Mouse (Mus musculus) ES-E14 (cell line): ENCODE data around the gene Sos2. TPM values are rescaled to one million over a fixed set of nuclear protein-coding genes. Genes with fewer than 3 reads are reported as not detected.

Source experiments
- DNase-seq: peaks from one replicate; pipeline ENCODE4 v3.0.0-alpha.2; 2013; ENCODE audit warnings: low read depth, low spot score
- H3K27ac ChIP-seq: 2 replicates; pipeline ENCODE4 v1.5.1; 2012; ENCODE audit warnings: low read depth, mild to moderate bottlenecking, low read length, moderate library complexity, mixed read lengths; ENCODE audit not compliant: poor library complexity, insufficient read depth, severe bottlenecking
- H3K36me3 ChIP-seq: 2 replicates; pipeline ENCODE4 v1.6.1; 2012; ENCODE audit warnings: mild to moderate bottlenecking, low read length, moderate library complexity, mixed read lengths; ENCODE audit not compliant: control insufficient read depth, poor library complexity, insufficient read depth, severe bottlenecking
- H3K4me1 ChIP-seq, 2 experiments: fragments of 150-350 bp in 1 of 2; sonication (generic) in 1 of 2; 2 replicates each; pipeline ENCODE4 v1.6.1; 2012; ENCODE audit warnings: low read length in 2 of 2, mild to moderate bottlenecking in 1 of 2, mixed read lengths in 1 of 2; ENCODE audit not compliant: control insufficient read depth in 2 of 2, insufficient read depth in 2 of 2, poor library complexity in 1 of 2
- H3K4me3 ChIP-seq, 2 experiments: fragments of 150-350 bp in 1 of 2; sonication (generic) in 1 of 2; 2 replicates each; pipeline ENCODE4 v1.5.1; 2012; ENCODE audit warnings: low read length in 2 of 2, low read depth in 1 of 2, mild to moderate bottlenecking in 1 of 2, mixed read lengths in 1 of 2; ENCODE audit not compliant: insufficient read depth in 1 of 2, poor library complexity in 1 of 2, severe bottlenecking in 1 of 2
- H3K9ac ChIP-seq: 2 replicates; pipeline ENCODE4 v1.6.1; 2012; ENCODE audit warnings: low read depth, mild to moderate bottlenecking, low read length, mixed read lengths; ENCODE audit not compliant: poor library complexity, insufficient read depth, severe bottlenecking
- H3K9me3 ChIP-seq: fragments of 150-350 bp; sonication (generic); 2 replicates; pipeline ENCODE4 v1.6.1; 2012; ENCODE audit warnings: low read depth, mild to moderate bottlenecking, low read length; ENCODE audit not compliant: control insufficient read depth, insufficient read depth
- CHD2 ChIP-seq: IDR thresholded peaks from 2 replicates; pipeline ENCODE4 v1.6.1; 2014; ENCODE audit warnings: mild to moderate bottlenecking, low read depth, low read length, inconsistent platforms
- HCFC1 ChIP-seq: IDR thresholded peaks from 2 replicates; pipeline ENCODE4 v1.6.1; 2012; ENCODE audit warnings: low read length, inconsistent platforms, borderline replicate concordance; ENCODE audit not compliant: insufficient read depth
- MAFK ChIP-seq: IDR thresholded peaks from 2 replicates; pipeline ENCODE4 v1.6.1; 2014; ENCODE audit warnings: mild to moderate bottlenecking, low read depth, low read length, inconsistent platforms; ENCODE audit not compliant: insufficient read depth
- ZC3H11A ChIP-seq: IDR thresholded peaks from 2 replicates; pipeline ENCODE4 v1.6.1; 2012; ENCODE audit warnings: low read depth, mild to moderate bottlenecking, inconsistent platforms, low read length, borderline replicate concordance
- ZNF384 ChIP-seq: IDR thresholded peaks from 2 replicates; pipeline ENCODE4 v1.6.1; 2012; ENCODE audit warnings: low read depth, low read length, inconsistent platforms
- in situ Hi-C, 2 experiments: fragments of 600-800 bp; cut with MboI; formaldehyde crosslinking; loops; one replicate each; pipeline ENCODE4 v1.15.1; 2025; ENCODE audit warnings: low sequenced_read_pairs in 2 of 2, inconsistent platforms in 1 of 2; ENCODE audit not compliant: unreplicated experiment in 2 of 2
- total RNA-seq: library from RNA; depleted of rRNA; stranded (reverse); fragments of 300-350 nt; gene quantifications from 2 replicates; pipeline ENCODE4 v1.2.3, GENCODE M21; 2012

The Sos2 gene
- total RNA-seq, 1 experiment = 6.9 TPM

DNA sequence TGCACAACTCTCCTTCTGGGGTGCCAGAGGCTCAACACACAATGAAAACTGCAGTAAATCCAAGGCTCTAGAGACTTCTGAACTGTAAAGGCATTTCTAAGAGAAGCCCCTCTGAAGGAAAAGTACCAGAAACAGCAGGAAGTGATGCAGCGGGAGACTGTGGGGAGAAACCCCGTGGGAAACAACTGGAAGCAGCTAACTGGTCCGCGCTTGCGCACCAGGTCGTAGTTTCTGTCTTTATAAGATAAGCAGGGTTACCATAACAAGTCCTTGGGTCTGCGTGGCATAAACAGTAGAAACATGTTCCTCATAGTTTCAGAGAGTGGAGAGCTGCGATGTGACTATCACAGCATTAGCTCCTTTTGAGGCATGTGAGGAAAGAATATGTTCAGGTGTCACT, 140.0 kb downstream of the Sos2 start:
- TF ChIP-seq HCFC1 = no peak
- H3K9me3 ChIP-seq = no peaks in the 10 kb centered on the region
- no peak overlapping the region for H3K9ac ChIP-seq
- in situ Hi-C loops = no loop called here
- H3K36me3 ChIP-seq = no peaks in the 10 kb centered on the region
- no peak overlapping the region for H3K27ac ChIP-seq
- H3K4me1 ChIP-seq = peaks cover 0 to 8% of the 10 kb centered on the region in 2 experiments; a peak in 1 of 4 replicates
- H3K4me3 ChIP-seq = no peak overlapping the region
- DNase-seq = no peak

DNA sequence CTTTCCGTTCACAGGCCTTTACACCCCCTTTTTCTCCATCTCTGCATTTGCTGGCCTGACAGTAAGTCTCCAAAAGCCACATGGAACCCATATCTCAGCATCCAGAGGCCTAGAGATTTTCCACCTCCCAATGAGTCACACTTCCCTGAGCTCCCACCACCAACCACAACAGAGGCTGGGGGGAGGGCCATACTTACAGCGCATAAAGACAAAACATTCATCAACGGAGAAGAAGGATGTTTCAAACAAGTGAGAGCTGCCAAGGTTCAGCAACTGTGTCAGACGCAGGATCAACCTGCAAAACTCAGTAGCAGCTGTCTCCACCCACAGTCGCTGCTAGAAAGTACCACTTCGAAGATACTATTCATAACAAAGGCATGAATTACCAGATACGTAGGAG, 142.3 kb downstream of the Sos2 start:
- in situ Hi-C loops = no loop called here
- no peak overlapping the region for H3K27ac ChIP-seq
- H3K4me1 ChIP-seq = peaks cover 0 to 8% of the 10 kb centered on the region in 2 experiments; a peak in 1 of 4 replicates
- TF ChIP-seq HCFC1 = no peak
- no peak for TF ChIP-seq ZNF384
- TF ChIP-seq CHD2 = no peak
- TF ChIP-seq MAFK = no peak
- TF ChIP-seq ZC3H11A = no peak
- H3K36me3 ChIP-seq = no peaks in the 10 kb centered on the region
- no peaks in the 10 kb centered on the region for H3K9me3 ChIP-seq
- H3K4me3 ChIP-seq = no peak overlapping the region
- no peak overlapping the region for H3K9ac ChIP-seq
- DNase-seq = no peak

GRCm38 (mm10) chr12:69538362-69538950, 143.2 kb downstream of the Sos2 start:
- Histone ChIP-seq H3K4me3 (no peak overlapping the region), H3K9me3 (no peaks in the 10 kb centered on the region), H3K36me3 (no peaks in the 10 kb centered on the region), H3K9ac (no peak overlapping the region), H3K27ac (no peak overlapping the region), H3K4me1 (peaks cover 0 to 8% of the 10 kb centered on the region in 2 experiments; a peak in 1 of 4 replicates)
- no peak for TF ChIP-seq ZC3H11A
- in situ Hi-C loops = no loop called here
- no peak for DNase-seq

DNA sequence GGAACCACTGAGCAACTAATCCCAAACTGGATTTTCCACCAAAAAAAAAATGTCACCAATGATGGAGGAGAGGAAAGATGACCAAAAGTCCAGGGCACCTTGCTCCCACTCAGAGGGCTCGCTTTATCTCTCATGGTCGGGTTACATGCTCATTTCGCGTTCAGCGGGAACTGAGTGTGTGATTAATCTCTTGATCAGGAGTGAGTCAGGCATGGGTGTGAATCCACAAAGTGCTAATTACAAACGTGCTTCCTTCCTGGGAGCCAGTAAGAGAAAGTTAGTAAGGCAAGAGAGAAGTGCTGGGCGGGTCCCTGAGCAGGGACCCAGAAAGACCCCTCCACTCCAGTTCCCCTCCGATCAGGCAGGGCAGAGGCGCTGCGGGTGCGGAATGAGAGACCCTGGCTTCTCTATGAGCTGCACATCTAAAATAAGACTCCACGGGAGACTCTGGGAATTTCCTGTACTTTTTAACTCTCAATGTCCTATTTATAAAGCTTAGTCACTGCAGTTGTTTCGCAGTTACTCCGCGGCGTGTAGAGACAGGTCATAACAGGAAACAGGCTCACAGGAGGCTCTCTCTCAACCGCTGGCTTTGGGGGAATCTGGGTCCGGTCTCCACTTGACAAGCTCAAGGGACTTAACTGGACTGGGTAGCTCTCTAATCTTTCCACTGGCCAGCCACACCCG, 143.8 kb downstream of the Sos2 start:
- no peaks in the 10 kb centered on the region for H3K36me3 ChIP-seq
- H3K9me3 ChIP-seq = no peaks in the 10 kb centered on the region
- H3K9ac ChIP-seq = 0 out of 2 replicates have a peak overlapping the region, but pooled peaks have one; percentile 3
- DNase-seq = no peak
- peaks cover 0 to 8% of the 10 kb centered on the region in 2 experiments; a peak in 1 of 4 replicates for H3K4me1 ChIP-seq
- no peak overlapping the region for H3K27ac ChIP-seq
- no peak for TF ChIP-seq CHD2
- no peak for TF ChIP-seq ZC3H11A
- no peak for TF ChIP-seq HCFC1
- TF ChIP-seq ZNF384 = no peak
- TF ChIP-seq MAFK = no peak
- in situ Hi-C loops = no loop called here
- peak overlapping the region; percentile 11 to 39; a peak in 3 of 4 replicates for H3K4me3 ChIP-seq
